Mouse (Mus musculus) hindbrain, embryonic 12.5 days (tissue): ENCODE results near the gene Shisal1. TPM values are rescaled to one million over a fixed set of nuclear protein-coding genes. Genes with fewer than 3 reads are reported as not detected.

Source experiments
- ATAC-seq: fragments of 200-750 bp; cut with Nextera tagmentation; 2 replicates; pipeline ENCODE4 v1.8.0; 2017; ENCODE audit warnings: moderate TSS enrichment; ENCODE audit not compliant: low FRiP score
- H3K27ac ChIP-seq: fragments of 300-500 bp; sonication (generic); 2 replicates; pipeline ENCODE4 v1.5.1; 2016; ENCODE audit warnings: mild to moderate bottlenecking
- H3K27me3 ChIP-seq: fragments of 300-500 bp; sonication (generic); 2 replicates; pipeline ENCODE4 v1.6.1; 2016; ENCODE audit warnings: mild to moderate bottlenecking
- H3K36me3 ChIP-seq: fragments of 300-500 bp; sonication (generic); 2 replicates; pipeline ENCODE4 v1.6.1; 2016; ENCODE audit warnings: mild to moderate bottlenecking
- H3K4me1 ChIP-seq: fragments of 300-500 bp; sonication (generic); 2 replicates; pipeline ENCODE4 v1.6.1; 2016
- H3K4me2 ChIP-seq: fragments of 300-500 bp; sonication (generic); replicated peaks from 2 replicates; pipeline ENCODE4 v1.6.1; 2016; ENCODE audit warnings: mild to moderate bottlenecking
- H3K4me3 ChIP-seq: fragments of 300-500 bp; sonication (generic); 2 replicates; pipeline ENCODE4 v1.5.1; 2016; ENCODE audit warnings: mild to moderate bottlenecking
- H3K9ac ChIP-seq: fragments of 300-500 bp; sonication (generic); 2 replicates; pipeline ENCODE4 v1.6.1; 2016; ENCODE audit warnings: mild to moderate bottlenecking, moderate library complexity
- H3K9me3 ChIP-seq: fragments of 300-500 bp; sonication (generic); replicated peaks from 2 replicates; pipeline ENCODE4 v1.6.1; 2016; ENCODE audit warnings: mild to moderate bottlenecking
- WGBS: fragments of 180-500 bp; shearing (Covaris S2); methylation state at CpG from one replicate; pipeline ENCODE4 v1.1.7; 2016; 5-methylcytosine and 5-hydroxymethylcytosine counted together
- polyA plus RNA-seq: library from polyadenylated mRNA; unstranded; fragments of >200 nt; fragmentation: Nextera tagmentation; extraction: Ambion mirVana; gene quantifications from 2 replicates; pipeline ENCODE4 v1.2.1, GENCODE M21; 2016

Shisal1 gene
- polyA plus RNA-seq, 1 experiment from 2014 or later, result 9.4 TPM

DNA sequence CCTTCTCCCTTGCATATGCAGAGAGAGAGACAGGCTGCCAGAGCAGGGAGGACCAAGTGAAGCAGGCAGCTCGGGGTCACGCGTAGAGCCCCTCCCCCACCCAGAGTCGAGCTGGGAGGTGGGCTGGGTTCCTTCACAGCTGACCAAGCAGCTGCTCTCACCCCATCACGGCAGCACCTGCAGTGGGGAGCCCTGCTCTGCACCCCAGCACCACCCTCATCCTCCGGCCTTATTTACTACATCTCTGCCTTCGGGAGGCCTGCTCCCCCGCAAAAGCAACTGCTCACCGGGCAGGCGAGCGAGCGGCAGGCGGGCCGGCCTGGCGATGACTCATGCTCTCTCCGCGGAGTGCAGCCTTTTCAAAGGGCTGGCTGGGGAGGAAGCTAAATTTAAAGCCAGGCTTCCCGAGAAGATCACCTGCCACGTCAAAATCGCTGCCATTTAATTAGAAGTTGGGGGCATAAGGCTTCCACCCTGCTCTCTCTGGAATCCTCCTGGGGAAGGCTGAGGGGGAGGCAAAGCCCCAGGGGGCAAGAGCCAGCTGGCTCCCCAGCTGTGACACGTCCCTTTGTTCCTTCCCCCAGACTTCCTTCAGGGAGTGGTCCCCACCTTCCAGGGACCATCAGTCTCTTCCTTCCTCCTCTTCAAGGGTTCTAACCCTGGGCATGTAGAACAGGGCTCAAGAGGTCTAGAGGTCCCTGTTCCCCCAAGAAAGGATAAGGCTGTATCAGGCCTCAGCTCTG, 3.7 kb upstream of the Shisal1 start:
- H3K27ac ChIP-seq, result peak overlapping the region; percentile 44
- no peaks in the 10 kb centered on the region for H3K36me3 ChIP-seq
- ATAC-seq, result 0 out of 2 replicates have a peak, but pooled peaks have one; percentile 12
- peaks cover 39% of the 10 kb centered on the region for H3K27me3 ChIP-seq
- WGBS, result 2% methylated on average over 17 of the region's 21 CpGs
- H3K9me3 ChIP-seq, result no peaks in the 10 kb centered on the region
- peak overlapping the region; percentile 8; the same call in 1 of the 2 replicates for H3K4me3 ChIP-seq
- peaks cover 24% of the 10 kb centered on the region for H3K4me1 ChIP-seq
- 0 out of 2 replicates have a peak overlapping the region, but pooled peaks have one; percentile 23 for H3K9ac ChIP-seq
- H3K4me2 ChIP-seq, result peak overlapping the region; percentile 47

- peak; percentile 21; the same call in 1 of the 2 replicates for ATAC-seq
- peak overlapping the region; percentile 84 for H3K9ac ChIP-seq
- peak overlapping the region; percentile 63 for H3K4me3 ChIP-seq
- H3K27me3 ChIP-seq, result peaks cover 59% of the 10 kb centered on the region
- H3K27ac ChIP-seq, result peak overlapping the region; percentile 60; the same call in 1 of the 2 replicates
- peaks cover 51% of the 10 kb centered on the region for H3K4me1 ChIP-seq
- peak overlapping the region; percentile 97 for H3K4me2 ChIP-seq
- H3K9me3 ChIP-seq, result no peaks in the 10 kb centered on the region
- no peaks in the 10 kb centered on the region for H3K36me3 ChIP-seq
- WGBS, result 1% methylated on average over 90 of the region's 99 CpGs
Observed at GRCm38 (mm10) chr15:84445812-84446716, 833 bp downstream of the Shisal1 start.

DNA sequence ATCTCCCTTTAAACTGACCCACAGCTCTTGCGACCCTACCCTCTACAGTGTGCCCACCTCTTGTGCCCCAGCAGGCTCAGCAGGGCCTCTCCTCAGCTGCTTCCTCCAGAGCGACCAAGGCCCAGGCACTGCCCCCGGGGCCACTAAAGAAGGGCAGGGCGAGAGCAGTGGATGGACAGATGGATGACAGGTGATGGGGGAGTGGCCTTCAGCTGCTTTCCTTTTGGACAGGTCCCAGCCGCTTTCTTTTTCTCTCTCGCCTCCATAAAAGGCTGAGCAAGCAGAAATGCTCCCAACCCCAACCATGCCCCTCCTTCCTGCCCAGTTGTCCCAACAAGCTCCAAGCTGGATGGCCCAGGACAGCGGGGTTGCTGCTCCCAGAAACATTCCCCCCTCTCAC, 2.7 kb downstream of the Shisal1 start:
- Histone ChIP-seq H3K36me3 (no peaks in the 10 kb centered on the region), H3K9me3 (no peaks in the 10 kb centered on the region), H3K9ac (peak overlapping the region; percentile 27; the same call in 1 of the 2 replicates), H3K4me3 (no peak overlapping the region), H3K27ac (0 out of 2 replicates have a peak overlapping the region, but pooled peaks have one; percentile 4), H3K4me2 (peak overlapping the region; percentile 26), H3K4me1 (peaks cover 57% of the 10 kb centered on the region), H3K27me3 (peaks cover 61% of the 10 kb centered on the region)
- 22% methylated on average over 7 of the region's 7 CpGs for WGBS
- no peak for ATAC-seq

DNA sequence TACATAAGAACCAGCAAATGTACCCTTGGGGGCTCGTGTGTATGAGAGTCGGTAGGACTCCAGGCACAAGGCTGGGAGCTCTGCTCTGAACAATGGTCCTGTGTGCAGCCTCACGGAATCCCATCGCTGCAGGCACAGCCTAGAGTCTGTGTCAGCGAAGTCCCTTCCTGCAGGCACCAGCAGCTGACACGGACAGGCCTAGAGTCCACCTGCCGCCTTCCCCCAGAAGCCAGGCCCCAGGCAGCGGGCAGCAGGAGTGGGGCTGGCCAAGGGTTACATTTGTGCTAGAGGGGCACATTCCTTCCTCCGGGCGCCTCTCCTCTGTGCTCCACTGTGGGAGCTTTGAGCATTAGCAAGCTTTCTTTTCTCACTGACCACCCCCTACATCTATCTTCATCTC, 3.3 kb downstream of the Shisal1 start:
- WGBS, result 25% methylated on average over 10 of the region's 10 CpGs
- H3K27me3 ChIP-seq, result peaks cover 58% of the 10 kb centered on the region
- H3K9ac ChIP-seq, result no peak overlapping the region
- no peak overlapping the region for H3K4me3 ChIP-seq
- peak; percentile 8; the same call in 1 of the 2 replicates for ATAC-seq
- H3K4me1 ChIP-seq, result peaks cover 58% of the 10 kb centered on the region
- H3K27ac ChIP-seq, result peak overlapping the region; percentile 6; the same call in 1 of the 2 replicates
- H3K9me3 ChIP-seq, result no peaks in the 10 kb centered on the region
- no peaks in the 10 kb centered on the region for H3K36me3 ChIP-seq
- H3K4me2 ChIP-seq, result peak overlapping the region; percentile 26

- peaks cover 55% of the 10 kb centered on the region for H3K4me1 ChIP-seq
- no peaks in the 10 kb centered on the region for H3K36me3 ChIP-seq
- H3K4me2 ChIP-seq, result no peak overlapping the region
- WGBS, result 34% methylated on average over 14 of the region's 14 CpGs
- no peak for ATAC-seq
- H3K4me3 ChIP-seq, result no peak overlapping the region
- peaks cover 46% of the 10 kb centered on the region for H3K27me3 ChIP-seq
- peak overlapping the region; percentile 48; the same call in 1 of the 2 replicates for H3K27ac ChIP-seq
- H3K9me3 ChIP-seq, result no peaks in the 10 kb centered on the region
- H3K9ac ChIP-seq, result 0 out of 2 replicates have a peak overlapping the region, but pooled peaks have one; percentile 35
Observed at GRCm38 (mm10) chr15:84441682-84442315, 5.1 kb downstream of the Shisal1 start.

DNA sequence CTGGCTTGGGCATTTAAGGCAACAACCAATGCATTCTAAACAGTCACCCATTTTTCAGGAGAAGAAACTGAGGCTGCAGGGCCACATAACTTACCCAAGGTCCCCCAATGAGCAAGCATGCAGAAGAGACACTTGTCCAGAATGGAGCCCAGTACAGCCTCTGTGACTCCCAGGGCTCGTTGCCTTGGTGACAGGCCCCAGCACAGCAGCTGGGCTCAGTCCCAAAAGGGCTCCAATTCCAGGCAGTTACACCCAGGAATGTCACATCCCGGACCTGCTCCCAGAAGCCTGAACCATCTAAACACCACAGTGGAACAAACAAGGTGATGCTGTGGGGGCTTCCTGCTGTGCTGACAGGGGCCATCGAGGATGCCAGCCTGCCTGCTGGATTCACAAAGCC, 6.1 kb downstream of the Shisal1 start:
- ATAC-seq, result no peak
- Histone ChIP-seq H3K27me3 (peaks cover 42% of the 10 kb centered on the region), H3K4me2 (no peak overlapping the region), H3K27ac (no peak overlapping the region), H3K4me3 (no peak overlapping the region), H3K9me3 (no peaks in the 10 kb centered on the region), H3K4me1 (peaks cover 48% of the 10 kb centered on the region), H3K9ac (0 out of 2 replicates have a peak overlapping the region, but pooled peaks have one; percentile 35), H3K36me3 (no peaks in the 10 kb centered on the region)
- WGBS, result 35% methylated on average over 3 of the region's 3 CpGs

DNA sequence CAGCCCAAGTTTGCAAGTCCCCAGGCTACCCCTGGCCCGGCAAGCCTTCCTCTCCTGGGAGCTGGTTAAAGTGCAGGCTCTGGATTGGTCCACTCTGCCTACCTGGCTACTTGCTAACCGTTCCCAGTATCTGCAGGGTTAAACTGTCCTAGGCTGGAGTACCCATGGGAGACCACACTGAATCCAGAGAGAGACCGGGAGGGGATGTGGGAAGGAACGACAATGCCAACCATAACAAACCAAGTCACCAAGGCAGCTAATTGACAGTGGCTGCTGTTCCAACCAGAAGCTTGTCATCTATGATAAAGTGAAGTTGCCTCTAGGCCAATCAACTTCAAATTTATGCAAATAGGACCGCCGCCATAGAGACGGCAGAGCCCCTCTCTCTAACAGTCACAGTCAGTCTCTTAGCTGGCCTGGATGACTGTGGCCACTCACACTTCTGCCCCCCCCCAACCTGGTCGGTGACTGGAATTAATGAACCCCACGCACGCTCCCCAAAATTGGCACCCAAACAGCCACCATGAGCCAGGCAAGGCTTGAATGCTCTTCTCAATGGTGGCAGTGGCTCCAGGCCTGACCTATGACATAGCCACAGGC, 13.2 kb downstream of the Shisal1 start:
- WGBS, result 55% methylated on average over 10 of the region's 10 CpGs
- no peak overlapping the region for H3K27ac ChIP-seq

DNA sequence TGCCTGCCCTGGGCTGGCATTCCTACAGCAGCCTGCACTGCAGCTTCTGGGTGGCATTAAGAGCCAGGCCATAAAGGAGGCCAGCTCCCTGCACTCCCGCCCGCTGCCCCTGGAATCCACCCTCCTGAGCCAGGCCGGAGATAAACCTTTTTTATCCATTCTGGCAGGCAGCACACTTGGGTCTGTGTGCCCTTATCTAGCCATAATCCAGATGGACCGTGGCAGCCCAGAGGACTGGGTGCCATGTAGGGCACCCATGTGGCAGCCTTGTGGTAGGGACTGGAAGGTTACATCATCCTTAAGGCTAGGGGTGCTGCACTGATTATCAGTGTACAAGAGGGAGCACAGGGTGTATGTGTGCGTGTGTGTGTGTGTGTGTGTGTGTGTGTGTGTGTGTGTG, 16.4 kb downstream of the Shisal1 start:
- H3K9me3 ChIP-seq, result no peaks in the 10 kb centered on the region
- peak overlapping the region; percentile 38; the same call in 1 of the 2 replicates for H3K9ac ChIP-seq
- peaks cover 12% of the 10 kb centered on the region; the same call in 1 of the 2 replicates for H3K27me3 ChIP-seq
- no peak overlapping the region for H3K4me2 ChIP-seq
- H3K4me1 ChIP-seq, result peaks cover 21% of the 10 kb centered on the region
- H3K36me3 ChIP-seq, result no peaks in the 10 kb centered on the region
- WGBS, result 90% methylated on average over 5 of the region's 5 CpGs
- ATAC-seq, result no peak
- H3K27ac ChIP-seq, result no peak overlapping the region
- H3K4me3 ChIP-seq, result no peak overlapping the region

More for the DNA sequence above, 13.2 kb downstream of the Shisal1 start:
- H3K4me2 ChIP-seq, result no peak overlapping the region
- peak; percentile 55; the same call in 1 of the 2 replicates for ATAC-seq
- H3K4me1 ChIP-seq, result peaks cover 21% of the 10 kb centered on the region
- H3K36me3 ChIP-seq, result no peaks in the 10 kb centered on the region
- no peak overlapping the region for H3K4me3 ChIP-seq
- H3K9ac ChIP-seq, result no peak overlapping the region
- no peaks in the 10 kb centered on the region for H3K9me3 ChIP-seq
- H3K27me3 ChIP-seq, result 0 out of 2 replicates have a peak, but pooled peaks cover 8% of the 10 kb centered on the region

DNA sequence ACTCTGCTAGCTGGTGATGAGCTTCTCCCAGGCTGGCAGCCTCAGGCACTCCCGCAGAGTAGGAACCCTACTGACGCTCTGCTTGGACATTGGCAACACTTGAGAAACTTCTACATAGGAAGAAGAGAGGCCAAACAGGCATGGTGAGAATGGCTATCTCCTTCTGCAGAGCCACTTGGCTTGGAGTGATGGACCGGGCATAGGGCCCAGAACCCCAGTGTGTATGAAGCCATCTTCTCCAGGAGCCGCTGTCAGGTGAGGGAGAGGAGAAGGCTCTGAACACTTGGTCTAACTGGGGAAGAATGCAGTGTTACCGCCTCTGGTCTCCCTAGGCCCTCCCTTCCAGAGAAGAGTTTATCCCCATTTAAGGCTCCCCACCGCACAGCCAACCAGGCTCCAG, 19.3 kb downstream of the Shisal1 start:
- no peak for ATAC-seq
- H3K9me3 ChIP-seq, result no peaks in the 10 kb centered on the region
- no peak overlapping the region for H3K9ac ChIP-seq
- no peak overlapping the region for H3K4me2 ChIP-seq
- peaks cover 14% of the 10 kb centered on the region for H3K4me1 ChIP-seq
- peaks cover 24% of the 10 kb centered on the region for H3K27me3 ChIP-seq
- H3K36me3 ChIP-seq, result no peaks in the 10 kb centered on the region
- WGBS, result 92% methylated on average over 6 of the region's 6 CpGs
- H3K4me3 ChIP-seq, result no peak overlapping the region
- no peak overlapping the region for H3K27ac ChIP-seq

DNA sequence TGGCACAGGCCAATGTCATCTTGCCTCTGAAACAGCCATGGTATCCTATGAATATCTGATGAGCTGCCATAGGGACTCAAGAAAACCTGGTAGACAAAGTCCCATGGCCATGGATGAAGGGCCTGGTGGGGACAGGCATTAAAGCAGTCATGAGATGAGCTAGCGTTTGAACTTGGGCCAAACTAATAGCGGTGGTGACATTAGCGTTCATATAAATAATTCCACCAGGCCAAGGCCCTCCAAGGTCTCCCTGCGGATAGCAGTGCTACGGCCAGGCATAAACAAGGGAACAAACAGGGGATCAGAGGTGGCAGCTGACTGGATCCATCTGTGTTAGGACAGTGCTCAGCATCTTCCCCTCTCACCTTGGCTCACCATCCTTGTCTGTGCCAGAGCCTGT, 21.2 kb downstream of the Shisal1 start:
- Histone ChIP-seq H3K27me3 (peaks cover 40% of the 10 kb centered on the region), H3K4me2 (no peak overlapping the region), H3K4me1 (peaks cover 11% of the 10 kb centered on the region), H3K9me3 (no peaks in the 10 kb centered on the region), H3K9ac (no peak overlapping the region), H3K27ac (no peak overlapping the region), H3K4me3 (no peak overlapping the region), H3K36me3 (no peaks in the 10 kb centered on the region)
- 93% methylated on average over 5 of the region's 5 CpGs for WGBS
- ATAC-seq, result no peak

DNA sequence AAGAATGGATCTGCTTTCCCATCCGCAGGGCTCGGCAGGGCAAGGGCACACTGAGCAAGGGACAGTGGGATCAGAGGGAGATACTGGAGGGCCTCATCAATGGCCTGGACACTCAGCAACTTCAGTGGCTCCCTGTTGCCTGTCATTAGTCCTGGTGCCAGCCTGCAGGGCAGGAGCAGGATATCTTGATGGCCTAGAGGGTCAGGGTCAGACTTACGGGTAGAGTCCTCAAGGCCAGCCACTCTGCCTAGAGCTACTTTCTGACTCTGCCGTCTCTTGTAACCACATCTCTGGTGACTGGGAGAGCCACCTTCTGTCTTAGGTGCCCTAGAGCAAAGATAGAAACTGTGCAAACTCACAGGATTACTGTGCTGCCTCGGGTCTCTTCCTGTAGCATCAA, 23.1 kb downstream of the Shisal1 start:
- 91% methylated on average over 5 of the region's 5 CpGs for WGBS
- no peaks in the 10 kb centered on the region for H3K36me3 ChIP-seq
- H3K27me3 ChIP-seq, result peaks cover 59% of the 10 kb centered on the region
- H3K27ac ChIP-seq, result no peak overlapping the region
- H3K4me1 ChIP-seq, result peaks cover 19% of the 10 kb centered on the region
- no peaks in the 10 kb centered on the region for H3K9me3 ChIP-seq
- H3K9ac ChIP-seq, result no peak overlapping the region
- no peak overlapping the region for H3K4me2 ChIP-seq
- ATAC-seq, result no peak
- no peak overlapping the region for H3K4me3 ChIP-seq
